Mouse (Mus musculus) adrenal gland, postnatal 25 days (tissue): Measurements from ENCODE around the gene Gja6. TPM values are rescaled to one million over a fixed set of nuclear protein-coding genes. Genes with fewer than 3 reads are reported as not detected.

Experiments used
- DNase-seq: peaks from one replicate; pipeline ENCODE4 v3.0.0; 2021; ENCODE audit warnings: mixed read lengths
- long read RNA-seq: library from polyadenylated mRNA; stranded (forward); transcript quantifications from one replicate; pipeline ENCODE4 v2.0.0, GENCODE M21; 2021
- total RNA-seq: library from RNA; stranded (reverse); gene quantifications from 2 replicates; pipeline ENCODE4 v1.2.3, GENCODE M21; 2021

The Gja6 gene
- 0.76 and 0.82 TPM in 2 replicates for total RNA-seq
- long read RNA-seq: 0 reads

DNA sequence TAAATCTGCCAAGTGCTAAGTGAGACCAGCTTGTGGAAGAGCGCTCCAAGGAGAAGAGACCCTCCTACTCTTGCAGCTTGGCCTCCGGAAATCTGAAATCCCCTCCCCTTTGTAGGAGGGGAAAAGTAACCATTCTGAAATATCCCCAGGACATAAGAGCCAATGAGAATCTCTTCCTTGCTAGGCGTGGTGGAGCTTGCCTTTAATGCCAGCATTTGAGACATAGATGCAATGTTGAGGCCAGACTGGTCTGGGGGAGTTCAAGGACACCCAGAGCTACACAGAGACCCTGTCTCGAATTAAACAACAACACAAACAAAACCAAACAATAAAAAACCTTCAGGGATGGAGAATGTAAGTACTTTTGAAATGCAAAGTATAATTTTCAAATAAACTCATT is at the start of gene Gja6:
Gja6 (minus strand) TSS at position 101 of the 400 bp plus-strand sequence.
- DNase-seq: no peak

GRCm38 (mm10) chrX:160949583-160949982 is 42.7 kb upstream of the Gja6 start:
- DNase-seq: no peak

DNA sequence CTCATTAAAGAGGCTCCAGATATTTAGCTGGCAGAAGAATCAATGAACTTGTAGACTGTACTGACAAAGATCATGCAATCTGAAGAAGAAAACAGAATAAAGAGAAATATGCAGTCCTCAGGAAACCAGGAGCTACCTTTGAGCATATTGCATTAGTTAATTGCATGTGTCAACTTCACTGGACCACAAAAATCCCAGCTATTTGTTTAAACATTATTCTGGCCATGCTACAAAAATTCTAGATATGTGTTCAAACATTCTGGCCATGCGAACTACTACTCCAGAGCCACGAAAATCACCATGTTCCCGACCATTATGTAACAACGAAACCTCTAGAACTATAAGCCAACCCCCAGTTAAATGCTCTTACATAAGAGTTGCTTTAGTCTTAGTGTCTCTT is 37.9 kb upstream of the Gja6 start:
- DNase-seq: no peak

- peak; percentile 21 for DNase-seq
Observed at GRCm38 (mm10) chrX:160935541-160935940, 28.7 kb upstream of the Gja6 start.

- no peak for DNase-seq
Observed at GRCm38 (mm10) chrX:160930656-160931055, 23.8 kb upstream of the Gja6 start.

DNA sequence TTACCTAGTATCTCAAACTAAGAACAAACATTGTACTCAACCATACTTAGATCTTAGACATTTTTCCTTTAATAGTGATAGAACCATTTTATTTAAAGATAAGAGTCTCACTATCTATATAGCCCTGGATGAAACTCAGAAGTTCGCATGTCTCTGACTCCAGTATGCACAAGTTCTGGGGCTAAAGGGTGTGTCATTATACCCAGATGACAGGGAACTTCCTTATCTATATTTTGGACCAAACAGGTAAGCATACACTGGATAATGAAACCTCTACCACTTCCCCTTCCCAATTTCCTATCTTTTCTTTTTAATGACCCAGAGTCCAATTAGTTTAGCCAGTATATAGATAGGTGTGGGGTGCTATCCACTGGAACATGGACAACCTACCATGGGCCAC is 22.0 kb upstream of the Gja6 start:
- DNase-seq: no peak

GRCm38 (mm10) chrX:160919022-160919637 is 12.3 kb upstream of the Gja6 start:
- no peak for DNase-seq

GRCm38 (mm10) chrX:160906477-160906876 is 375 bp downstream of the Gja6 start:
- DNase-seq: no peak

DNA sequence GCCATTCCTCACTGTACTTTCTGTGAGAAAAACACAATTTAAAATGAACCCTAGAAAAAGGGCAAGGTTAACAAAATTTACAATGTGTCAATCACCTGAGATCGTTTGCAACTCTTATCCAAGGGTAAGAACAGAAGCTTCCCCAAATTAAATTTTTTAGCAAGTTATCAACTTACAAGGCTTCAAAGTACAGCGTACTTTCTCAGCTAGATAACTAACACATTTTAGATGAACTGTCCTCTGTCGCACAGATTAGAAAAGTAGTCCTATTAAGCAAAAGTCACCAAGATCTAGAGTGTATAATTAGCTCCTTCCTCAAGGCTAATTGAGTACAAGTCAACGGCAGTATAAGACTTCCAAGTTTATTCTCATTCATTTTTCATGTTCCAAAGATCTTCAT is 939 bp downstream of the Gja6 start:
- no peak for DNase-seq

GRCm38 (mm10) chrX:160905041-160905678 is 1.7 kb downstream of the Gja6 start:
- DNase-seq: no peak

- DNase-seq: no peak
Observed at GRCm38 (mm10) chrX:160901118-160901517, 5.7 kb downstream of the Gja6 start.

DNA sequence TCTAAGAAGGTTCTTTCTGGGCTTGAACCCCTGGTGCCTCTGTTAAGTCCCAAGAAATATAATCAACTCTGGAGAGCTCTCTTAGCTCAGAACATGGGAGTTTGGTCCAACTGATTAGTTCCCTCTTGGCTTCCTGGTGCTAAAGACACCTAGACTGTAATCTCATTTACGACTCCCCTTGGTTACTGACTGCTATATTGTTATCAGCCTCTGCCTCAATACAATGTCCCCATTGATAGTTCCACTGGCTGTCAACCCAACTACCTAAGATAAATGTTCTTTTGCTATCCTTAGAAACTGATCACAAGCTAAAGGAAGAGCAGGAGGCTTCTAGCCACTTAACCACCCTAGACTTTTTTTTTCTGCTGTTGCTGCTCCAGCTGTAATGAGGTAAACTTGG is 14.8 kb downstream of the Gja6 start:
- no peak for DNase-seq

- DNase-seq: no peak
Observed at GRCm38 (mm10) chrX:160886301-160886700, 20.6 kb downstream of the Gja6 start.

DNA sequence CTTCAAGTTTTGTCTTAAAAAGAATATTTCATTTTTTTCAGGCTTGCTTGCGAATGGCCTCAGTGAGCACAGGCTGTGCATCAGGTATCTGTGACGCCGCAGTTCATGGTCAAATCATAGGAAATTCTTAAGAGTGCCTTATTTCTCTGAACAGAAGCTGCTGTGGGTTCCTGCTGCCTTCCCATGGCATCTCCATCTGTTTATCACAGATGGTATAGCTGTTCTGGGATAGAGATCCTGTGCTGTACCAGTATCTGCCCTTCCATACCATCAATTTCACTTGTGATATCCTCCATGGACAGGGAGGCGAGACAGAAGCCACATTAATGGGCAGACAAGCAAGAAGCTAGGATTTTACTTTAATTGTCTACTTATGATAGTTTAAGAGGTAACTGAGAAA is 40.3 kb downstream of the Gja6 start:
- DNase-seq: no peak

DNA sequence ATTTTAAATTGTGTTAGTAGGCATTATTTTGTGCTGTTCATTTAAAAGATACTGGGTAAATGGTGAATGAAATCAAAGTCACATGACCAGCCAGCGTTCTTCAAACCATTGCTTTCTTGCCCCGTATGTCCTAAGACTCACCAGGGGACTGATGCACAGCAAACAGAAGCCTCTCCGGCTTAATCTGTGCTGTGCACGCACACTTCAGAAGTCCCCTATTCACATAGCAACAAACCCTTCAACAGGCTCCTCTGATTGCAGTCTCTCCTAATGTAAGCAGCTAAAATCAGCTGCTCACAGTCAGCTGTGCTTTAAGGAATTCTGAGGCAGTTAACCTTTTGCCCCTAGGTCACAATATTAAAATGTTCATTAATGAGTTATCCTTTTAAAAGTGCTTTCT is 41.8 kb downstream of the Gja6 start:
- DNase-seq: no peak

DNA sequence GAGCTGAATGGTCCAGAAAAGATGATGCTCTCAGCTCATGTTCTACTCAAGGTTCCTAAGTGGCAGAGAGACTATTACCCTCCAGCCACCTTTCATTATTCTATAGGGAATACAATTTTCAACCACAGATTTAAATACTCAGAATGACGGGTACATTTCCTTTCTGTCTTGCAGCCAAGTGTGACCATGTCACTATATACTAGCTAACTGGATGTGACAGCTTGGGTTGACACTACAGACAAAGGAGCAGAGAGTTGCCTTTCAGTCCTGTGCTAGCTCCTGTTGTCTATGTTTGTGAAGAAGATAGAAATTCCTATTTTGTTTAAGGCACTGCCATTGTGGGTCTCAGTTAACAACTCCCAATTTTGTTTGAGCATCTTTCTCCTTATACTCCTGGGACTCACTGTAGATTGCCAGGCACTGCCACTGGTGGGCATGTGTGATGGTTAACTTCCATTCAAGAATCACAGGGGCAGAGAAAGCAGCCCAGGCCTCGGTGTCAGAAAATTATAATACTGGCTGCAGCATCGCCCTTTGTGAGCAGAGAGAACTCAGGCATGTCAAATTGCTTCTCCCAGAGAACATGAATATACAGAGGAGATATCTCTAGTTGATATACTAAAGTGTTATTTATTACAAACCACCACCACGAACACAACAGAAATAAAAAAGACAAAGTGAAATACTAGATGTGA is 43.0 kb downstream of the Gja6 start:
- no peak for DNase-seq

Other genes with a start within 250 kb of the Gja6 start
- not detected in 2 replicates for gene Ppef1, start 171.3 kb downstream of the Gja6 start, total RNA-seq
- 0.15 TPM in 1 of 2 replicates, not detected in the other for gene Rs1, start 139.0 kb downstream of the Gja6 start, total RNA-seq
- gene Cdkl5, start 87.7 kb upstream of the Gja6 start, total RNA-seq: 18.3 and 19.2 TPM in 2 replicates
- gene Scml2, start 210.1 kb upstream of the Gja6 start, total RNA-seq: 2.4 and 3.4 TPM in 2 replicates